Mouse (Mus musculus): ENCODE results near the gene Ssna1. TPM values are rescaled to one million over a fixed set of nuclear protein-coding genes. Genes with fewer than 3 reads are reported as not detected.

Ssna1 gene
- polyA plus RNA-seq, 2 experiments = 76.0 to 145 TPM

DNA sequence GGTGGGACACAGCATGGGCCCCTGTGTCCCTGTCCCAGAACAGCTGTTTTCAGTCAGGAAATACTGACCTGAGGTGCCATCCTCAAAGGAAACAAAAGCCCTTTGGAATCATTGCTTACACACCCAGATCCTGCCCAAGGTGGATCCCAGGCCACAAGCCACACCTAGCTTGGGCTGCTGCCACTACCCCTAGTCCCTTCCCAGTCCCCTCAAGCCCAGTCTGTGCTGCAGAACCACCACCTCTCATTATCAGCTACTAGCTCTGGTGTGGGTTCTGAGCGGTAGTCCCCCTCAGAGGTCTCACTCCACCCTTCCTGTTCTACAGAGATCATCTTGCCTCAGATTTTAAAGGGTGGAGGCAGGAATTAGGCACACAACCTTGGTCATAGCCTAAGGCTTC, 14.1 kb upstream of the Ssna1 start:
- H3K27ac ChIP-seq = no peak overlapping the region
- peaks cover 5% of the 10 kb centered on the region for H3K36me3 ChIP-seq (replicated peaks; ENCODE audit: control insufficient read depth, insufficient read depth, low read depth)
- TF ChIP-seq CTCF (IDR thresholded peaks at IDR 0.05; ENCODE audit: low read depth) = no peak
- no peak for TF ChIP-seq EP300 (IDR thresholded peaks at IDR 0.05; ENCODE audit: low read depth)
- no peak overlapping the region for H3K4me2 ChIP-seq (ENCODE audit: low read depth)
- H3K9me3 ChIP-seq (ENCODE audit: control insufficient read depth, low read length) = no peaks in the 10 kb centered on the region
- H3K27me3 ChIP-seq (ENCODE audit: control insufficient read depth, insufficient read depth, low read length) = peaks cover 31% of the 10 kb centered on the region
- WGBS (ENCODE audit: insufficient replicate concordance) = 18% methylated on average over 1 of the region's 1 CpGs
- no peak for DNase-seq (ENCODE audit: low read depth in 3 of 3, low spot score in 3 of 3)
- ATAC-seq (ENCODE audit: insufficient read depth) = peak; percentile 41; the same call in 1 of the 2 replicates
- H3K4me3 ChIP-seq (ENCODE audit: insufficient read depth in 1 of 2, low read depth in 2 of 2, low read length in 2 of 2) = no peak overlapping the region
- H3K9ac ChIP-seq (replicated peaks) = no peak overlapping the region
- H3K4me1 ChIP-seq (replicated peaks; ENCODE audit: control insufficient read depth in 2 of 2, insufficient read depth in 2 of 2, low read length in 1 of 2) = peaks cover 0 to 7% of the 10 kb centered on the region in 2 experiments; a peak in 1 of 4 replicates

GRCm38 (mm10) chr2:25285551-25285950, 13.3 kb upstream of the Ssna1 start:
- peaks cover 5% of the 10 kb centered on the region for H3K36me3 ChIP-seq (replicated peaks; ENCODE audit: control insufficient read depth, insufficient read depth, low read depth)
- TF ChIP-seq EP300 (IDR thresholded peaks at IDR 0.05; ENCODE audit: low read depth) (no peak), CTCF (IDR thresholded peaks at IDR 0.05; ENCODE audit: low read depth) (no peak)
- 73% methylated on average over 2 of the region's 2 CpGs for WGBS (ENCODE audit: insufficient replicate concordance)
- H3K9me3 ChIP-seq (ENCODE audit: control insufficient read depth, low read length) = no peaks in the 10 kb centered on the region
- H3K27ac ChIP-seq = no peak overlapping the region
- no peak for ATAC-seq (ENCODE audit: insufficient read depth)
- H3K27me3 ChIP-seq (ENCODE audit: control insufficient read depth, insufficient read depth, low read length) = peaks cover 23% of the 10 kb centered on the region
- H3K9ac ChIP-seq (replicated peaks) = no peak overlapping the region
- no peak overlapping the region for H3K4me2 ChIP-seq (ENCODE audit: low read depth)
- H3K4me1 ChIP-seq (replicated peaks; ENCODE audit: control insufficient read depth in 2 of 2, insufficient read depth in 2 of 2, low read length in 1 of 2) = peaks cover 0 to 7% of the 10 kb centered on the region in 2 experiments; a peak in 1 of 4 replicates
- DNase-seq (ENCODE audit: low read depth in 3 of 3, low spot score in 3 of 3) = no peak
- no peak overlapping the region for H3K4me3 ChIP-seq (ENCODE audit: insufficient read depth in 1 of 2, low read depth in 2 of 2, low read length in 2 of 2)

GRCm38 (mm10) chr2:25278928-25279882, 7.0 kb upstream of the Ssna1 start:
- Histone ChIP-seq H3K4me1 (replicated peaks; ENCODE audit: control insufficient read depth in 2 of 2, insufficient read depth in 2 of 2, low read length in 1 of 2) (no peaks in the 10 kb centered on the region), H3K4me2 (ENCODE audit: low read depth) (no peak overlapping the region), H3K27me3 (ENCODE audit: control insufficient read depth, insufficient read depth, low read length) (no peaks in the 10 kb centered on the region), H3K9ac (replicated peaks) (no peak overlapping the region), H3K27ac (no peak overlapping the region), H3K9me3 (ENCODE audit: control insufficient read depth, low read length) (no peaks in the 10 kb centered on the region), H3K4me3 (ENCODE audit: insufficient read depth in 1 of 2, low read depth in 2 of 2, low read length in 2 of 2) (no peak overlapping the region), H3K36me3 (replicated peaks; ENCODE audit: control insufficient read depth, insufficient read depth, low read depth) (peaks cover 41% of the 10 kb centered on the region)
- DNase-seq (ENCODE audit: low read depth in 3 of 3, low spot score in 3 of 3) (peak; percentile 68 to 73 (median 70)), ATAC-seq (ENCODE audit: insufficient read depth) (no peak)
- TF ChIP-seq CTCF (IDR thresholded peaks at IDR 0.05; ENCODE audit: low read depth) (peak; percentile 91), EP300 (IDR thresholded peaks at IDR 0.05; ENCODE audit: low read depth) (no peak)
- WGBS (ENCODE audit: insufficient replicate concordance) = 53% methylated on average over 13 of the region's 13 CpGs

- Histone ChIP-seq H3K27me3 (ENCODE audit: control insufficient read depth, insufficient read depth, low read length) (no peaks in the 10 kb centered on the region), H3K4me3 (ENCODE audit: insufficient read depth in 1 of 2, low read depth in 2 of 2, low read length in 2 of 2) (peak overlapping the region; percentile 79 to 88), H3K36me3 (replicated peaks; ENCODE audit: control insufficient read depth, insufficient read depth, low read depth) (peaks cover 38% of the 10 kb centered on the region), H3K4me1 (replicated peaks; ENCODE audit: control insufficient read depth in 2 of 2, insufficient read depth in 2 of 2, low read length in 1 of 2) (peaks cover 5 to 12% of the 10 kb centered on the region in 2 experiments), H3K9ac (replicated peaks) (peak overlapping the region; percentile 94), H3K9me3 (ENCODE audit: control insufficient read depth, low read length) (no peaks in the 10 kb centered on the region), H3K4me2 (ENCODE audit: low read depth) (peak overlapping the region; percentile 86), H3K27ac (peak overlapping the region; percentile 36; the same call in 1 of the 2 replicates)
- ATAC-seq (ENCODE audit: insufficient read depth) (no peak), DNase-seq (ENCODE audit: low read depth in 3 of 3, low spot score in 3 of 3) (no peak)
- TF ChIP-seq CTCF (IDR thresholded peaks at IDR 0.05; ENCODE audit: low read depth) (no peak), EP300 (IDR thresholded peaks at IDR 0.05; ENCODE audit: low read depth) (no peak)
- WGBS (ENCODE audit: insufficient replicate concordance) = 34% methylated on average over 16 of the region's 16 CpGs
These were observed 772 bp upstream of the Ssna1 start for GRCm38 (mm10) chr2:25273010-25273409.

DNA sequence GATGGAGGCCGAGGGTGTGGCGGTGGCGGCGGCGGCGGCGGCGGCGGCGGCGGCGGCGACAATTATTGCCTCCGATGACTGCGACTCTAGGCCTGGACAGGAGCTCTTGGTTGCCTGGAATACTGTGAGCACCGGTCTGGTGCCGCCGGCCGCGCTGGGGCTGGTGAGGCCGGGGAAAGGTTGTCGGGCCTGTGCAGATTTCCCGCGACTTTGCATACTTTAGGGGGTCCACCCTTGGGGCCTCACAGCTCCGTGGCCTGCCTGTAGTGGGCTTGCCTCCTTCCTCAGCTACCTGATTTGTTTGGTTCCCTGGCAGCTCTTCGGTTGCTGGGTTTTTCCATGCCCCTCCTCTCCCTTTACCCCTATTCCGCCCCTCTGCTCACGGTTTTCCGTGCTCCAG, 277 bp upstream of the Ssna1 start:
- WGBS (ENCODE audit: insufficient replicate concordance) = under 1% methylated on average over 29 of the region's 29 CpGs
- Histone ChIP-seq H3K4me2 (ENCODE audit: low read depth) (peak overlapping the region; percentile 86), H3K27me3 (ENCODE audit: control insufficient read depth, insufficient read depth, low read length) (no peaks in the 10 kb centered on the region), H3K4me3 (ENCODE audit: insufficient read depth in 1 of 2, low read depth in 2 of 2, low read length in 2 of 2) (peak overlapping the region; percentile 79 to 88), H3K4me1 (replicated peaks; ENCODE audit: control insufficient read depth in 2 of 2, insufficient read depth in 2 of 2, low read length in 1 of 2) (peaks cover 5 to 13% of the 10 kb centered on the region in 2 experiments), H3K27ac (peak overlapping the region; percentile 36), H3K9me3 (ENCODE audit: control insufficient read depth, low read length) (no peaks in the 10 kb centered on the region), H3K9ac (replicated peaks) (peak overlapping the region; percentile 94), H3K36me3 (replicated peaks; ENCODE audit: control insufficient read depth, insufficient read depth, low read depth) (peaks cover 33% of the 10 kb centered on the region)
- no peak for DNase-seq (ENCODE audit: low read depth in 3 of 3, low spot score in 3 of 3)
- peak; percentile 44 for ATAC-seq (ENCODE audit: insufficient read depth)
- no peak for TF ChIP-seq CTCF (IDR thresholded peaks at IDR 0.05; ENCODE audit: low read depth)
- TF ChIP-seq EP300 (IDR thresholded peaks at IDR 0.05; ENCODE audit: low read depth) = no peak

Data from liver, embryonic 14.5 days (tissue).